Mouse (Mus musculus) CH12.LX (cell line): ENCODE measurements around the gene Kcnk2. TPM values are rescaled to one million over a fixed set of nuclear protein-coding genes. Genes with fewer than 3 reads are reported as not detected.

Source experiments
- DNase-seq: peaks from one replicate; pipeline ENCODE4 v3.0.0-alpha.2; 2013; ENCODE audit errors: extremely low read depth
- H3K27ac ChIP-seq: 2 replicates; pipeline ENCODE4 v1.5.1; 2012; ENCODE audit warnings: low read depth, mild to moderate bottlenecking, control low read depth, moderate library complexity; ENCODE audit not compliant: insufficient read depth
- H3K27me3 ChIP-seq: replicated peaks from 2 replicates; pipeline ENCODE3; 2012; ENCODE audit warnings: inconsistent platforms
- H3K36me3 ChIP-seq, 2 experiments: replicated peaks in 1 of 2; 2 replicates each; pipeline versions ENCODE3 to v1.6.1; 2012; ENCODE audit warnings: inconsistent platforms in 1 of 2, low read length in 1 of 2, mild to moderate bottlenecking in 1 of 2, mixed read lengths in 1 of 2, moderate library complexity in 1 of 2; ENCODE audit not compliant: control insufficient read depth in 1 of 2, insufficient read depth in 1 of 2
- H3K4me1 ChIP-seq, 2 experiments: 2 replicates each; pipeline ENCODE4 v1.6.1; 2012; ENCODE audit warnings: inconsistent platforms in 1 of 2, moderate library complexity in 1 of 2; ENCODE audit not compliant: insufficient read depth in 2 of 2, control insufficient read depth in 1 of 2
- H3K4me2 ChIP-seq: 2 replicates; pipeline ENCODE4 v1.6.1; 2012; ENCODE audit warnings: low read depth, mild to moderate bottlenecking, control low read depth; ENCODE audit not compliant: poor library complexity, insufficient read depth, severe bottlenecking
- H3K4me3 ChIP-seq, 3 experiments: fragments of 150-350 bp in 1 of 3; sonication (generic) in 1 of 3; replicated peaks in 1 of 3; 2 replicates each; pipeline versions ENCODE3 to v1.5.1; 2011 to 2012; ENCODE audit warnings: low read depth in 2 of 3, low read length in 2 of 3, mild to moderate bottlenecking in 2 of 3, moderate library complexity in 2 of 3, control low read depth in 1 of 3, improper control_type of control experiment in 1 of 3, inconsistent platforms in 1 of 3, mixed read lengths in 1 of 3; ENCODE audit not compliant: poor library complexity in 1 of 3
- H3K79me2 ChIP-seq: replicated peaks from 2 replicates; pipeline ENCODE4 v1.6.1; 2012; ENCODE audit warnings: mild to moderate bottlenecking, moderate library complexity; ENCODE audit not compliant: control insufficient read depth, poor library complexity, insufficient read depth, severe bottlenecking; ENCODE audit errors: extremely low read depth
- H3K9ac ChIP-seq: 2 replicates; pipeline ENCODE4 v1.6.1; 2012; ENCODE audit warnings: low read depth, mild to moderate bottlenecking, control low read depth, moderate library complexity; ENCODE audit not compliant: insufficient read depth
- H3K9me3 ChIP-seq: replicated peaks from 2 replicates; pipeline ENCODE3; 2012; ENCODE audit warnings: low read length, inconsistent platforms, mixed read lengths
- CHD1 ChIP-seq: IDR thresholded peaks from 2 replicates; pipeline ENCODE4 v1.6.1; 2012; ENCODE audit warnings: low read depth, low read length, improper control_type of control experiment, inconsistent platforms
- CHD2 ChIP-seq: IDR thresholded peaks from 2 replicates; pipeline ENCODE4 v1.6.1; 2011; ENCODE audit warnings: low read length, improper control_type of control experiment
- CTCF ChIP-seq, 2 experiments: IDR thresholded peaks in 1 of 2; conservative IDR thresholded peaks in 1 of 2; 2 replicates each; pipeline ENCODE4 v1.5.1; 2011 to 2012; ENCODE audit warnings: low read depth in 2 of 2, low read length in 2 of 2, improper control_type of control experiment in 1 of 2, inconsistent platforms in 1 of 2, mild to moderate bottlenecking in 1 of 2, moderate library complexity in 1 of 2
- ETS1 ChIP-seq: conservative IDR thresholded peaks from 2 replicates; pipeline ENCODE4 v1.6.1; 2012; ENCODE audit warnings: low read depth, mild to moderate bottlenecking, inconsistent platforms, low read length, improper control_type of control experiment, moderate library complexity
- GABPA ChIP-seq: IDR thresholded peaks from 2 replicates; pipeline ENCODE4 v1.6.1; 2012; ENCODE audit warnings: low read depth, low read length, improper control_type of control experiment, inconsistent platforms; ENCODE audit not compliant: insufficient replicate concordance
- IRF4 ChIP-seq: IDR thresholded peaks from 2 replicates; pipeline ENCODE4 v1.6.1; 2014; ENCODE audit warnings: low read depth, mild to moderate bottlenecking, inconsistent platforms, low read length, improper control_type of control experiment
- KAT2A ChIP-seq: IDR thresholded peaks from 2 replicates; pipeline ENCODE4 v1.6.1; 2012; ENCODE audit warnings: low read length, improper control_type of control experiment, inconsistent platforms; ENCODE audit not compliant: insufficient replicate concordance
- RAD21 ChIP-seq: IDR thresholded peaks from 2 replicates; pipeline ENCODE4 v1.6.1; 2011; ENCODE audit warnings: low read depth, mild to moderate bottlenecking, low read length, improper control_type of control experiment, moderate library complexity
- RCOR1 ChIP-seq: conservative IDR thresholded peaks from 2 replicates; pipeline ENCODE4 v1.6.1; 2012; ENCODE audit warnings: low read depth, mild to moderate bottlenecking, inconsistent platforms, low read length, improper control_type of control experiment
- SMC3 ChIP-seq: IDR thresholded peaks from 2 replicates; pipeline ENCODE4 v1.6.1; 2011; ENCODE audit warnings: low read depth, low read length, improper control_type of control experiment
- TBP ChIP-seq: conservative IDR thresholded peaks from 2 replicates; pipeline ENCODE4 v1.6.1; 2011; ENCODE audit warnings: low read depth, low read length, improper control_type of control experiment
- UBTF ChIP-seq: IDR thresholded peaks from 2 replicates; pipeline ENCODE4 v1.6.1; 2012; ENCODE audit warnings: low read depth, mild to moderate bottlenecking, inconsistent platforms, low read length, improper control_type of control experiment, moderate library complexity
- ZC3H11A ChIP-seq: IDR thresholded peaks from 2 replicates; pipeline ENCODE4 v1.6.1; 2012; ENCODE audit warnings: low read depth, mild to moderate bottlenecking, inconsistent platforms, low read length, improper control_type of control experiment
- ZMIZ1 ChIP-seq: IDR thresholded peaks from 2 replicates; pipeline ENCODE4 v1.6.1; 2012; ENCODE audit warnings: low read depth, mild to moderate bottlenecking, inconsistent platforms, low read length, improper control_type of control experiment
- dilution Hi-C: fragments of 300-500 bp; cut with MboI; formaldehyde crosslinking; loops from 2 replicates; pipeline ENCODE4 v1.14.3; 2020; ENCODE audit warnings: low sequenced_read_pairs; ENCODE audit not compliant: extremely low pct_unique_long_range_greater_than_20kb, extremely low pct_ligation_motif_present
- in situ Hi-C: fragments of 300-500 bp; cut with MboI; formaldehyde crosslinking; loops from 3 replicates; pipeline ENCODE4 v1.14.3; 2019; ENCODE audit warnings: low sequenced_read_pairs, low pct_ligation_motif_present, low pct_unique_long_range_greater_than_20kb, mixed read lengths
- polyA plus RNA-seq: library from polyadenylated mRNA; unstranded; fragments of >175 nt; gene quantifications from 2 replicates; pipeline ENCODE4 v1.2.1, GENCODE M21; 2012; ENCODE audit warnings: low read depth; ENCODE audit not compliant: insufficient read length
- total RNA-seq, 2 experiments: library from RNA; depleted of rRNA; stranded (reverse); fragments of 300-350 nt in 1 of 2; fragments of >200 nt in 1 of 2; gene quantifications; 2 replicates each; pipeline ENCODE4 v1.2.3; 2012 to 2014

Gene Kcnk2
- total and polyA plus RNA-seq, 3 experiments: 0.19 TPM; not detected in 2

- Histone ChIP-seq H3K4me1 (peaks cover 7% of the 10 kb centered on the region in 2 experiments; a peak in 3 of 4 replicates), H3K27me3 (no peaks in the 10 kb centered on the region), H3K36me3 (no peaks in the 10 kb centered on the region), H3K79me2 (no peaks in the 10 kb centered on the region), H3K27ac (no peak overlapping the region), H3K9me3 (peaks cover 5% of the 10 kb centered on the region)
- in situ Hi-C loops: no loop called here
- dilution Hi-C loops: no loop called here
- no peak for DNase-seq
- TF ChIP-seq UBTF (no peak), KAT2A (no peak), GABPA (no peak), IRF4 (no peak), CTCF (conservative IDR thresholded peaks at IDR 0.05 in 1 of 2, IDR thresholded peaks at IDR 0.05 in 1 of 2; ENCODE audit: low read depth in 2 of 2, low read length in 2 of 2) (no peak), TBP (no peak), CHD1 (no peak), CHD2 (no peak), SMC3 (no peak), RCOR1 (no peak), ETS1 (no peak), RAD21 (no peak)
- TF ChIP-seq, all 38 proteins: peak for 0
- Histone ChIP-seq H3K4me2 (no peak overlapping the region), H3K4me3 (no peak overlapping the region), H3K9ac (no peak overlapping the region)
These were observed 193.5 kb downstream of the Kcnk2 start for GRCm38 (mm10) chr1:189208605-189209004.

DNA sequence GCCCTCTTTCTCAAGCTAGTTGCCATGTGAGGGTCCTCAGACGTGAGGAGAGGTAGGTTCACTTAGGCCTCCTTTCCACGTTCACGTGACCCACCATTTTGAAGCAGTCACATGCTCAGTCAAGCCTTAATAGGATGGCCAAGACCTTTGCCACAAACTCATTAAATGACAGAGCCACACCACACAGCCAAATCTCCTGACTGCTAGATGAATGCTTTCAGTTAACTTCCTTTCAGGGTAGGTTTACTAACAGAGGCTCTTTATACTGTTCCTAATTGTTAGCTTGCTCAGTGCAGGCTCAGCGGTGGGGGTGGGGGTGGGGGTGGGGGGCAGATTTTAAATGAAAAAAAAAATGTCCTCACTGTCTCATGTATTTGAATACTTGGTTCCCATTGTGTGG, 206.3 kb downstream of the Kcnk2 start:
- dilution Hi-C loops: no loop called here
- no peak for TF ChIP-seq TBP
- no peak for TF ChIP-seq ZMIZ1
- no peak for TF ChIP-seq ZC3H11A
- no peaks in the 10 kb centered on the region for H3K9me3 ChIP-seq
- no peak overlapping the region for H3K9ac ChIP-seq
- no peaks in the 10 kb centered on the region for H3K79me2 ChIP-seq
- H3K27me3 ChIP-seq: no peaks in the 10 kb centered on the region
- no peak overlapping the region for H3K4me3 ChIP-seq
- H3K36me3 ChIP-seq: no peaks in the 10 kb centered on the region
- no peaks in the 10 kb centered on the region for H3K4me1 ChIP-seq
- no peak overlapping the region for H3K27ac ChIP-seq
- in situ Hi-C loops: no loop called here
- no peak for DNase-seq
- no peak overlapping the region for H3K4me2 ChIP-seq
